Mouse (Mus musculus): ENCODE measurements at regions not wholly inside any gene's neighbourhood (a gene's known extent, or its start where the extent isn't known, plus 50 kb on each side); places are given as distances from the start of the nearest gene placed in this dataset.

- no peaks in the 10 kb centered on the region for H3K36me3 ChIP-seq (replicated peaks)
- H3K4me2 ChIP-seq: no peak overlapping the region
- no peak overlapping the region for H3K27ac ChIP-seq
- ATAC-seq (ENCODE audit: low FRiP score): no peak
- H3K4me1 ChIP-seq: no peaks in the 10 kb centered on the region
- H3K4me3 ChIP-seq (replicated peaks): no peak overlapping the region
- H3K27me3 ChIP-seq: no peaks in the 10 kb centered on the region
- H3K9me3 ChIP-seq: no peaks in the 10 kb centered on the region
- no peak overlapping the region for H3K9ac ChIP-seq
- 54% methylated on average over 5 of the region's 5 CpGs for WGBS
Measured at GRCm38 (mm10) chr3:41346863-41347262, 208.7 kb upstream of the Jade1 start.

GRCm38 (mm10) chr3:41343431-41343830, 212.1 kb upstream of the Jade1 start:
- ATAC-seq (ENCODE audit: low FRiP score): no peak
- Histone ChIP-seq H3K9ac (no peak overlapping the region), H3K27ac (no peak overlapping the region), H3K36me3 (replicated peaks) (no peaks in the 10 kb centered on the region), H3K4me3 (replicated peaks) (no peak overlapping the region), H3K27me3 (no peaks in the 10 kb centered on the region), H3K4me1 (no peaks in the 10 kb centered on the region), H3K9me3 (no peaks in the 10 kb centered on the region), H3K4me2 (no peak overlapping the region)
- whole genome bisulfite sequencing: 82% methylated on average over 2 of the region's 2 CpGs

GRCm38 (mm10) chr3:41332481-41332880, 223.1 kb upstream of the Jade1 start:
- WGBS: 80% methylated on average over 7 of the region's 7 CpGs
- Histone ChIP-seq H3K4me3 (replicated peaks) (no peak overlapping the region), H3K9ac (no peak overlapping the region), H3K4me1 (no peaks in the 10 kb centered on the region), H3K9me3 (peaks cover 7% of the 10 kb centered on the region; the same call in 1 of the 2 replicates), H3K36me3 (replicated peaks) (no peaks in the 10 kb centered on the region), H3K4me2 (no peak overlapping the region), H3K27ac (no peak overlapping the region), H3K27me3 (no peaks in the 10 kb centered on the region)
- no peak for ATAC-seq (ENCODE audit: low FRiP score)

DNA sequence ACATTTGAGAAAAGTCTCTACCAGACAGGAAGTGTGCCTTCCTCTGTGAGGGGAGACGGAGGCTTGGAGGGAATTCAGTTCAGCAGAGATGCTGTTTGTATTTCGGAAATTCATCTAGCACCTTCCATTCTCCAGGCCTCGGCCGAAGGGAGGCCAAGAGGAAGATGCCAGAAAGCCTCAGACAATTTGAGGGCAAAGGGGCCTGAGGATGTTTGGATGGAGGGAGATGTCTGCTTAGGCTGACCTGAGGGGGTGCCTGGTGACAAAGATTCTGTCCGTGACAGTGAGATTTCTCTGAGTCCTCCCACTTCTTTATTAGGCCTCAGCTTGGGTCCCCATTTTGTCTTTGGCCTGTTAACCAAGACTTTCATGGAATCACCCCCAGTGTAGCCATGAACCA, 225.2 kb upstream of the Jade1 start:
- peaks cover 7% of the 10 kb centered on the region; the same call in 1 of the 2 replicates for H3K9me3 ChIP-seq
- ATAC-seq (ENCODE audit: low FRiP score): no peak

GRCm38 (mm10) chr3:41328828-41329227, 226.7 kb upstream of the Jade1 start:
- Histone ChIP-seq H3K9me3 (peaks cover 6% of the 10 kb centered on the region; the same call in 1 of the 2 replicates), H3K4me2 (no peak overlapping the region), H3K4me3 (replicated peaks) (no peak overlapping the region), H3K27me3 (no peaks in the 10 kb centered on the region), H3K27ac (no peak overlapping the region), H3K4me1 (no peaks in the 10 kb centered on the region), H3K36me3 (replicated peaks) (no peaks in the 10 kb centered on the region), H3K9ac (no peak overlapping the region)
- no peak for ATAC-seq (ENCODE audit: low FRiP score)
- WGBS: 84% methylated on average over 1 of the region's 1 CpGs

More for the DNA sequence above, 225.2 kb upstream of the Jade1 start:
- no peak overlapping the region for H3K4me2 ChIP-seq
- no peak overlapping the region for H3K9ac ChIP-seq
- H3K36me3 ChIP-seq (replicated peaks): no peaks in the 10 kb centered on the region
- H3K27me3 ChIP-seq: no peaks in the 10 kb centered on the region
- 74% methylated on average over 5 of the region's 5 CpGs for WGBS
- H3K27ac ChIP-seq: no peak overlapping the region
- no peak overlapping the region for H3K4me3 ChIP-seq (replicated peaks)
- no peaks in the 10 kb centered on the region for H3K4me1 ChIP-seq

- WGBS: 86% methylated on average over 12 of the region's 12 CpGs
Measured at GRCm38 (mm10) chr3:41326211-41327104, 229.1 kb upstream of the Jade1 start.

GRCm38 (mm10) chr3:41321808-41322207, 233.7 kb upstream of the Jade1 start:
- Histone ChIP-seq H3K4me3 (replicated peaks) (no peak overlapping the region), H3K27ac (no peak overlapping the region), H3K27me3 (no peaks in the 10 kb centered on the region), H3K36me3 (replicated peaks) (no peaks in the 10 kb centered on the region), H3K4me2 (no peak overlapping the region), H3K4me1 (no peaks in the 10 kb centered on the region), H3K9me3 (no peaks in the 10 kb centered on the region), H3K9ac (no peak overlapping the region)
- ATAC-seq (ENCODE audit: low FRiP score): no peak
- WGBS: 95% methylated on average over 1 of the region's 1 CpGs

More at GRCm38 (mm10) chr3:41326211-41327104, 229.1 kb upstream of the Jade1 start:
- ATAC-seq (ENCODE audit: low FRiP score): no peak
- Histone ChIP-seq H3K9me3 (no peaks in the 10 kb centered on the region), H3K27me3 (no peaks in the 10 kb centered on the region), H3K4me1 (no peaks in the 10 kb centered on the region), H3K4me2 (no peak overlapping the region), H3K36me3 (replicated peaks) (no peaks in the 10 kb centered on the region), H3K27ac (no peak overlapping the region), H3K4me3 (replicated peaks) (no peak overlapping the region), H3K9ac (no peak overlapping the region)

GRCm38 (mm10) chr3:41319214-41319856, 236.2 kb upstream of the Jade1 start:
- H3K27ac ChIP-seq: no peak overlapping the region
- H3K36me3 ChIP-seq (replicated peaks): no peaks in the 10 kb centered on the region
- H3K9ac ChIP-seq: no peak overlapping the region
- H3K4me2 ChIP-seq: no peak overlapping the region
- H3K27me3 ChIP-seq: no peaks in the 10 kb centered on the region
- no peaks in the 10 kb centered on the region for H3K4me1 ChIP-seq
- no peaks in the 10 kb centered on the region for H3K9me3 ChIP-seq
- WGBS: 67% methylated on average over 5 of the region's 5 CpGs
- no peak overlapping the region for H3K4me3 ChIP-seq (replicated peaks)
- ATAC-seq (ENCODE audit: low FRiP score): 0 out of 2 replicates have a peak, but pooled peaks have one; percentile 39

- no peak for ATAC-seq (ENCODE audit: low FRiP score)
- Histone ChIP-seq H3K27me3 (no peaks in the 10 kb centered on the region), H3K4me2 (no peak overlapping the region), H3K4me1 (no peaks in the 10 kb centered on the region), H3K9ac (no peak overlapping the region), H3K4me3 (replicated peaks) (no peak overlapping the region), H3K9me3 (no peaks in the 10 kb centered on the region), H3K36me3 (replicated peaks) (no peaks in the 10 kb centered on the region), H3K27ac (no peak overlapping the region)
- WGBS: 58% methylated on average over 12 of the region's 12 CpGs
Measured at GRCm38 (mm10) chr3:41318232-41319131, 235.6 kb upstream of the Pgrmc2 start.

DNA sequence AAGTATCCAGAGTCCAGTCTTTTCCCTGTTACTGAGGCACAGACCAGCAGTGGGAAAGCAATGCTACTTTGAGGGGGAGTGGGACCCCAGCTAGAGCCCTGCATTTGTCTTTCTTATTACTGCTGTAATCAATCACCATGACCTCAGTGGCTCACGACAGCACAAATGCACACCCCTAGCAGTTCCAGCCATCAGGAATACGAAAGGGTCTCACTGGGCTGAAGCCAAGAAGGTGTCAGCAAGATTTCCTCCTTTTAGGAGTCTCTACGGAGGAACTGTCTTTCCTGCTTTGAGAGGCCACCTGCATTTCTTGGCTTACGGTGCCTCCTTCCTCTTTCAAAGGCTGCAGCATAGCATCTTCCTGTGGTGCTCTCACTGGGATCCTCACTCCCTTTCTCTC, 234.3 kb upstream of the Pgrmc2 start:
- H3K27ac ChIP-seq: no peak overlapping the region
- H3K4me3 ChIP-seq (replicated peaks): no peak overlapping the region
- H3K9ac ChIP-seq: no peak overlapping the region
- no peaks in the 10 kb centered on the region for H3K27me3 ChIP-seq
- H3K4me2 ChIP-seq: no peak overlapping the region
- ATAC-seq (ENCODE audit: low FRiP score): no peak
- no peaks in the 10 kb centered on the region for H3K9me3 ChIP-seq
- H3K4me1 ChIP-seq: no peaks in the 10 kb centered on the region
- 80% methylated on average over 4 of the region's 4 CpGs for WGBS
- no peaks in the 10 kb centered on the region for H3K36me3 ChIP-seq (replicated peaks)

- no peak overlapping the region for H3K27ac ChIP-seq
- no peaks in the 10 kb centered on the region for H3K9me3 ChIP-seq
- H3K36me3 ChIP-seq (replicated peaks): no peaks in the 10 kb centered on the region
- H3K27me3 ChIP-seq: no peaks in the 10 kb centered on the region
- no peak overlapping the region for H3K4me3 ChIP-seq (replicated peaks)
- no peaks in the 10 kb centered on the region for H3K4me1 ChIP-seq
- ATAC-seq (ENCODE audit: low FRiP score): no peak
- H3K9ac ChIP-seq: no peak overlapping the region
- H3K4me2 ChIP-seq: no peak overlapping the region
- 93% methylated on average over 6 of the region's 6 CpGs for WGBS
Measured at GRCm38 (mm10) chr3:41312492-41312891, 229.6 kb upstream of the Pgrmc2 start.

DNA sequence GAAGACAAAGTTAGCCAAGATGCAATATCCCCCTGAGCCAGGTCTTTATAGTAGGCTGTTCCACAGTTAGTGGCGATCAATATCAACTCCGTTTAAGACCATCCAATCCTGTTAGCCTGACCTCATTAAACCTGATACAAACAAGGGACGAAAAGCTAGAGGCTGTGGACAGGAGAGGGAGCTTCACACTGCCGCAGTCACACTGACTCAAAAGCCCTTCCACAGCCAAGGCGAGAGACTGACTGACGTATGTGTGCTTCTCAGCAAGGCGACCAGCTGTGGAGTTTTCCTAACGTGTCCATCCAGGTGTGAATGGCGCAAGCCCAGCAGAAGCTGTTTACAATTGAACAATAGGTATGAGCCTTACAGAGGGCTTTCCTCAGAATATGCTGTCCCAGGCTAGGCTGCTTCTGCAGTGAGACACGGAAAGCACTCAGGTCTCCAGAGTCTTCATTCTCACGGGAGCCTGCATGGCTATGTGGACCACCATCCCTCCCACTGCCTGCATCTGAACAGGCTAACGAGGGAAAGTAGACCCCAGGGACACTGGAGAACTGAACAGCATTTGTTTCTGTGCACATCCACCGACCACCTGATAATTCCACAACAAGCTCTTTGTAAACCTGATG, 224.7 kb upstream of the Pgrmc2 start:
- Histone ChIP-seq H3K27me3 (no peaks in the 10 kb centered on the region), H3K4me2 (no peak overlapping the region), H3K36me3 (replicated peaks) (no peaks in the 10 kb centered on the region), H3K9me3 (no peaks in the 10 kb centered on the region), H3K4me1 (no peaks in the 10 kb centered on the region), H3K4me3 (replicated peaks) (no peak overlapping the region), H3K9ac (no peak overlapping the region), H3K27ac (no peak overlapping the region)
- ATAC-seq (ENCODE audit: low FRiP score): no peak
- whole genome bisulfite sequencing: 61% methylated on average over 13 of the region's 13 CpGs
